Mouse (Mus musculus): ENCODE results near the gene Ttyh1. TPM values are rescaled to one million over a fixed set of nuclear protein-coding genes. Genes with fewer than 3 reads are reported as not detected.
A peak's percentile ranks its signal among the peaks of the same experiment; 100 is the strongest.

Gene Ttyh1
- total and polyA plus RNA-seq, 2 experiments from 2014 or later, result 0.45 to 5.0 TPM

- no peak for DNase-seq (ENCODE audit: low spot score)
- no peak overlapping the region for H3K27ac ChIP-seq (ENCODE audit: low read depth)
- 58% methylated on average over 3 of the region's 3 CpGs for WGBS
- ATAC-seq (ENCODE audit: insufficient read depth, low read depth), result no peak
- H3K9ac ChIP-seq (replicated peaks; ENCODE audit: low read depth, low read length), result no peak overlapping the region
- H3K4me2 ChIP-seq (ENCODE audit: low read depth, low read length), result no peak overlapping the region
- TF ChIP-seq EP300 (IDR thresholded peaks at IDR 0.05; ENCODE audit: low read depth) (no peak), CTCF (IDR thresholded peaks at IDR 0.05; ENCODE audit: low read depth) (no peak)
- H3K27me3 ChIP-seq (ENCODE audit: control insufficient read depth, insufficient read depth, low read length), result no peaks in the 10 kb centered on the region
- no peaks in the 10 kb centered on the region for H3K36me3 ChIP-seq (replicated peaks; ENCODE audit: control insufficient read depth, insufficient read depth, low read length)
- peaks cover 12% of the 10 kb centered on the region; the same call in 1 of the 2 replicates for H3K4me1 ChIP-seq (ENCODE audit: control insufficient read depth, insufficient read depth)
- no peaks in the 10 kb centered on the region for H3K9me3 ChIP-seq (replicated peaks; ENCODE audit: control insufficient read depth, low read length)
- H3K4me3 ChIP-seq (ENCODE audit: low read depth, low read length), result no peak overlapping the region
Observed at GRCm38 (mm10) chr7:4111766-4112165, 7.4 kb upstream of the Ttyh1 start.

DNA sequence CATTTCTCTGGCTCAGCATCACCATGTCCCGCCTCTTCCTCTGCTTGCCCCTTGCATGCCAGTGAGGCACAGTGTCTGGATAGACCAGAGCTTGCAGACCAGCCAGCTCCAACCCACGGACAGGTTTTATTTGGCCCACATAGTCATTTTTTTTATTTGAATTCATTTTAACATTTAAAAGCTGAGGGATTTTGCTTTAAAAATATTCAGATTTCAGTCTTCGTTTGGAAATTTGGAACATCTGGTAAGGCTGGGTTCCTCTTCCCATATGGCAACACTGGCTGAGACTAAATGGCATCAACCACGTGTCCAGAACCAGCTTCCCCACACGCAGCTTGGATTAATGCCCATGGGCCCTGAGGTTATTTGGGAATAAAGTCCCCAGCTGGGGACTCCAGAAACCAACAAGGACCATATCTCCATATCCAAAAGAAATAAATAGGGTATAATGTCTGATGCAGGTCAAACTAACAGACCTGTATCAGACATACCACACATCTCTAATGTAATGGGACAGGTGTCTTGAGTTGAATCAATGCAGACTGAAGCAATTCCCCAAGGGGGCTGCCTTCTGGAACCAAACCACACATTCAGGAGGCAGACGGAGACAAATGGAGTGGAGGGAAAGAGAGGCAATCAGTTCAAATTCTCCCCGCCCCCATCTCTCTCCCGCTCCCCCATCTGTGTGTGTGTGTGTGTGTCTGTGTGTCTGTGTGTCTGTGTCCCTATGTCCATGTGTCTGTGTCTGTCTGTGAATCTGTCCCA, 2.0 kb upstream of the Ttyh1 start:
- DNase-seq (ENCODE audit: low spot score), result no peak
- 57% methylated on average over 8 of the region's 8 CpGs for WGBS

DNA sequence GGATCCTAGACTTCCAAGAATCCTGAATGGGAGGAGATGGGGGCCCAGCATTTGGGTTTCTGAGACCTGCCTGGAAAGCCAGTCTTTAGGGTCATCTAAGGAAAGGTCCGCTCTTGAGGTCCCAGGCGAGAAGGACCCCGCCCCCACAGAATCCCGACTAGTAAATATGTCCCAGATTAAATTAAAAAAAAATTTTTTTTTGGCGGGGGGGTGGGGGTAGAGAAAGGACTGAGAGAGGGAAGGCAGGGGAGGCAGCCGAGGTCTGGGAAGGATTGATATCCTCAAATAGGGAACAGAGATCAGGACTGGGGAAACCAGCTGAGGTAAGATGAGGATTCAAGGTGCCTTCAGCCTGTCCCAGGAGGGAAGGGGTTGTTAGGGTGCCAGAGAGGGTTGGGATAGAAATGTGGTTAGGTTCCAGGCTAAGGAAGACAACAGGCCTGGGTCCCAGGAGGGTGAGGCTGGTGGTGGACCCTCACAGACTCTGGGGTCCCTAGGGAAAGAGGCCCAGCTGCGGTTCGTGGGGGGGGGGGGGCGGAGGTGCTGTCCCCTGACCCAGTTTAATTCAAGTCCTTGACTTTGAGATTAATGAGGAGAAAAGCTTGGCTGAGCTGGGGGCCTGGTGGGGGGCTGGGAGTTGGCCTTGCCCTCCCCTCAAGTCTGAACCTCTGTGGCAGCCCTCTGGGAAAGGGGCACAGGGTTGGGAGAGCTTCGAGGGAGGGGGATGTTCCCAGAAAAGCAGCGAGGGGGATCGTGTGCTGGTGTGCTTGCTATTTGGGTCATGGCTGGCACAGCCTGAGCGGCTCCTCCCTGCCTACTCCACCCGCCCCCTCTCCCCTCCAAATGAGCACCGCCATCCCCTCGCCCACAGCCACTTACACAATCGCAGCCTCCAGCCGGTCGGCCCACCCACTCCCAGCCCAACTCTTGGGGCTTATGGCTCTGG, 1.0 kb downstream of the Ttyh1 start:
- TF ChIP-seq CTCF (IDR thresholded peaks at IDR 0.05; ENCODE audit: low read depth) (no peak), EP300 (IDR thresholded peaks at IDR 0.05; ENCODE audit: low read depth) (no peak)
- Histone ChIP-seq H3K4me3 (ENCODE audit: low read depth, low read length) (no peak overlapping the region), H3K36me3 (replicated peaks; ENCODE audit: control insufficient read depth, insufficient read depth, low read length) (no peaks in the 10 kb centered on the region), H3K9ac (replicated peaks; ENCODE audit: low read depth, low read length) (no peak overlapping the region), H3K27ac (ENCODE audit: low read depth) (no peak overlapping the region), H3K9me3 (replicated peaks; ENCODE audit: control insufficient read depth, low read length) (no peaks in the 10 kb centered on the region), H3K4me1 (ENCODE audit: control insufficient read depth, insufficient read depth) (0 out of 2 replicates have a peak, but pooled peaks cover 11% of the 10 kb centered on the region), H3K4me2 (ENCODE audit: low read depth, low read length) (peak overlapping the region; percentile 55; the same call in 1 of the 2 replicates), H3K27me3 (ENCODE audit: control insufficient read depth, insufficient read depth, low read length) (peaks cover 30% of the 10 kb centered on the region)
- DNase-seq (ENCODE audit: low spot score) (no peak), ATAC-seq (ENCODE audit: insufficient read depth, low read depth) (no peak)
- WGBS, result 18% methylated on average over 18 of the region's 19 CpGs

More for the DNA sequence above, 2.0 kb upstream of the Ttyh1 start:
- H3K36me3 ChIP-seq (replicated peaks; ENCODE audit: control insufficient read depth, insufficient read depth, low read length), result no peaks in the 10 kb centered on the region
- H3K4me1 ChIP-seq (ENCODE audit: control insufficient read depth, insufficient read depth), result no peaks in the 10 kb centered on the region
- no peak overlapping the region for H3K4me2 ChIP-seq (ENCODE audit: low read depth, low read length)
- H3K9me3 ChIP-seq (replicated peaks; ENCODE audit: control insufficient read depth, low read length), result no peaks in the 10 kb centered on the region
- no peak for TF ChIP-seq EP300 (IDR thresholded peaks at IDR 0.05; ENCODE audit: low read depth)
- TF ChIP-seq CTCF (IDR thresholded peaks at IDR 0.05; ENCODE audit: low read depth), result no peak
- H3K9ac ChIP-seq (replicated peaks; ENCODE audit: low read depth, low read length), result no peak overlapping the region
- no peak for ATAC-seq (ENCODE audit: insufficient read depth, low read depth)
- peaks cover 30% of the 10 kb centered on the region for H3K27me3 ChIP-seq (ENCODE audit: control insufficient read depth, insufficient read depth, low read length)
- no peak overlapping the region for H3K27ac ChIP-seq (ENCODE audit: low read depth)
- H3K4me3 ChIP-seq (ENCODE audit: low read depth, low read length), result no peak overlapping the region

DNA sequence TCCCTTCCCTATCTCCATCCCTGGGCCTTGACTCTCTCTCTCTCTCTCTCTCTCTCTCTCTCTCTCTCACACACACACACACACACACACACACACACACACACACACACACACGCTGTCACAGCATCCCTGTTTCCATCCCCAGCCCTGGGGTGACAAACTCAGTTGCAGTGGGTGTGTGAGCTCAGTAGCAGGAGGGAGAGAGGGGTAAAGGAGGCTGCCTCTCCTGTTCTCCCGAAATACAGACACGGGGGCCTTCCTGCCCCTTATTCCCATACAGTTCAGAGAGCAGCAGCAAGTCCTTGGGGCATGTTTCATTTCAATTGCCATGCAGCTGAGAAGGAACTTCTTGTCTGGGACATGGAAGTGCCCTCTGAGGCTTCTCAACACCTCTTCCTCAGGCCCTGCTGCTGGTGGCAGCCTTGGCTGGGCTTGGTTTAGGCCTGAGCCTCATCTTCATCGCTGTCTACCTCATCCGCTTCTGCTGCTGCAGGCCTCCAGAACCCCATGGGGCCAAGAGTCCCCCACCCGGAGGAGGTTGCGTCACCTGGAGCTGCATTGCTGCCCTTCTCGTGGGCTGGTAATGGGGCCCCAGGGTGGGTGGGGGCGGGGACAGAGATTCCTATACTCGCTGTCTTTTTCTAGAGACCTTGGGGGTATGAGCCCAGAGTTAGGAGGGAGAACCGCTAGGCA, 3.0 kb downstream of the Ttyh1 start:
- Histone ChIP-seq H3K9ac (replicated peaks; ENCODE audit: low read depth, low read length) (no peak overlapping the region), H3K4me2 (ENCODE audit: low read depth, low read length) (no peak overlapping the region), H3K27ac (ENCODE audit: low read depth) (no peak overlapping the region), H3K27me3 (ENCODE audit: control insufficient read depth, insufficient read depth, low read length) (peaks cover 30% of the 10 kb centered on the region), H3K9me3 (replicated peaks; ENCODE audit: control insufficient read depth, low read length) (no peaks in the 10 kb centered on the region), H3K36me3 (replicated peaks; ENCODE audit: control insufficient read depth, insufficient read depth, low read length) (no peaks in the 10 kb centered on the region), H3K4me3 (ENCODE audit: low read depth, low read length) (no peak overlapping the region), H3K4me1 (ENCODE audit: control insufficient read depth, insufficient read depth) (0 out of 2 replicates have a peak, but pooled peaks cover 11% of the 10 kb centered on the region)
- TF ChIP-seq CTCF (IDR thresholded peaks at IDR 0.05; ENCODE audit: low read depth), result no peak
- no peak for TF ChIP-seq EP300 (IDR thresholded peaks at IDR 0.05; ENCODE audit: low read depth)
- DNase-seq (ENCODE audit: low spot score) (no peak), ATAC-seq (ENCODE audit: insufficient read depth, low read depth) (no peak)
- 54% methylated on average over 11 of the region's 11 CpGs for WGBS

GRCm38 (mm10) chr7:4122783-4123182, 3.6 kb downstream of the Ttyh1 start:
- TF ChIP-seq CTCF (IDR thresholded peaks at IDR 0.05; ENCODE audit: low read depth) (no peak), EP300 (IDR thresholded peaks at IDR 0.05; ENCODE audit: low read depth) (no peak)
- H3K4me3 ChIP-seq (ENCODE audit: low read depth, low read length), result no peak overlapping the region
- WGBS, result 82% methylated on average over 10 of the region's 10 CpGs
- H3K27me3 ChIP-seq (ENCODE audit: control insufficient read depth, insufficient read depth, low read length), result peaks cover 30% of the 10 kb centered on the region
- 0 out of 2 replicates have a peak, but pooled peaks cover 11% of the 10 kb centered on the region for H3K4me1 ChIP-seq (ENCODE audit: control insufficient read depth, insufficient read depth)
- no peak overlapping the region for H3K9ac ChIP-seq (replicated peaks; ENCODE audit: low read depth, low read length)
- no peak overlapping the region for H3K4me2 ChIP-seq (ENCODE audit: low read depth, low read length)
- H3K36me3 ChIP-seq (replicated peaks; ENCODE audit: control insufficient read depth, insufficient read depth, low read length), result no peaks in the 10 kb centered on the region
- ATAC-seq (ENCODE audit: insufficient read depth, low read depth) (no peak), DNase-seq (ENCODE audit: low spot score) (no peak)
- no peaks in the 10 kb centered on the region for H3K9me3 ChIP-seq (replicated peaks; ENCODE audit: control insufficient read depth, low read length)
- H3K27ac ChIP-seq (ENCODE audit: low read depth), result no peak overlapping the region

Data from heart, postnatal 0 days (tissue).